Mouse (Mus musculus) cerebellum, adult 2 months (tissue): ENCODE data around the gene Pdcd5.

ENCODE experiments used
- CTCF ChIP-seq: fragments of 200-500 bp; IDR thresholded peaks from 2 replicates; pipeline ENCODE4 v1.5.1; 2011; ENCODE audit warnings: low read depth, mild to moderate bottlenecking, control low read depth, low read length, moderate library complexity, borderline replicate concordance; ENCODE audit not compliant: insufficient read depth
- POLR2A ChIP-seq: fragments of 200-500 bp; IDR thresholded peaks from 2 replicates; pipeline ENCODE4 v1.6.1; 2011; ENCODE audit warnings: low read length, control low read depth, borderline replicate concordance; ENCODE audit not compliant: insufficient read depth

- no peak for TF ChIP-seq POLR2A
- TF ChIP-seq CTCF, result no peak
Measured at GRCm38 (mm10) chr7:35626038-35626437, 21.3 kb downstream of the Pdcd5 start.
